ENCODE assay signal across 19 mouse cellular contexts in genomic region chr16:57326996-57327395, GRCm38 (mm10). TPM values are rescaled to one million over a fixed set of nuclear protein-coding genes. Genes with fewer than 3 reads are reported as not detected.
DNase-seq lines count a peak whose midpoint lies in the region; ATAC-seq and TF ChIP-seq lines count a peak whose summit lies in the region.
"Had no signal": no experiment of that assay in that cellular context is flagged by ENCODE, and none has a peak within 500 bp of the region (broad histone marks: within the 10 kb centered on the region; RNA-seq: fewer than 3 reads in every experiment).

No protein-coding gene starts in this region.

- no peak overlapping the region for H3K4me2 ChIP-seq in kidney, embryonic 15.5 days
- H3K4me2 ChIP-seq in kidney, embryonic 16.5 days (replicated peaks; ENCODE audit: low read depth, low read length), result no peak overlapping the region
- H3K4me2 ChIP-seq in forebrain, postnatal 0 days (ENCODE audit: low read depth), result no peak overlapping the region
- H3K4me2 ChIP-seq in forebrain, embryonic 16.5 days (ENCODE audit: low read length), result no peak overlapping the region
- H3K4me2 ChIP-seq: heart, embryonic 13.5 days; lung, embryonic 15.5 days; midbrain, embryonic 11.5 days had no signal

- no peak for TF ChIP-seq CTCF in forebrain, postnatal 0 days (IDR thresholded peaks at IDR 0.05; ENCODE audit: low read depth)
- TF ChIP-seq CTCF in thymus, adult 2 months (IDR thresholded peaks at IDR 0.05; ENCODE audit: borderline replicate concordance, control insufficient read depth, extremely low read depth, insufficient read depth, low read length, poor library complexity), result no peak

- no peak for ATAC-seq in kidney, embryonic 15.5 days (replicated peaks; ENCODE audit: low FRiP score)
- no peak for ATAC-seq in kidney, embryonic 16.5 days (ENCODE audit: low FRiP score, low TSS enrichment)
- no peak for ATAC-seq in forebrain, postnatal 0 days
- no peak for ATAC-seq in forebrain, embryonic 16.5 days

- no peak for TF ChIP-seq POLR2A in thymus, adult 2 months (IDR thresholded peaks at IDR 0.05; ENCODE audit: control insufficient read depth, extremely low read depth, insufficient read depth, low read length, poor library complexity)

- no peaks in the 10 kb centered on the region for H3K27me3 ChIP-seq in kidney, embryonic 15.5 days
- H3K27me3 ChIP-seq in kidney, embryonic 16.5 days (ENCODE audit: insufficient read depth, low read length), result no peaks in the 10 kb centered on the region
- H3K27me3 ChIP-seq in forebrain, postnatal 0 days (ENCODE audit: insufficient read depth, low read length), result no peaks in the 10 kb centered on the region
- H3K27me3 ChIP-seq in forebrain, embryonic 16.5 days (replicated peaks; ENCODE audit: control insufficient read depth, insufficient read depth, low read length), result no peaks in the 10 kb centered on the region
- no peaks in the 10 kb centered on the region for H3K27me3 ChIP-seq in thymus, adult 2 months (ENCODE audit: control insufficient read depth, insufficient read depth, low read length)
- H3K27me3 ChIP-seq: heart, embryonic 13.5 days; lung, embryonic 15.5 days had no signal

- peak; percentile 32 for DNase-seq in kidney, adult 18-20 months
- DNase-seq in heart, adult 9 months (ENCODE audit: low spot score in 2 of 2), result peak; percentile 77 to 78
- peak; percentile 39 for DNase-seq in mesoderm, embryonic 11.5 days (ENCODE audit: low read depth, low spot score)
- DNase-seq in forebrain, postnatal 0 days, result no peak
- DNase-seq in thymus, adult 2 months, result no peak
- DNase-seq: cerebellum, postnatal 10 days; layer of hippocampus, postnatal 36 days; liver had no signal

- no peak overlapping the region for H3K4me3 ChIP-seq in kidney, embryonic 15.5 days (replicated peaks)
- no peak overlapping the region for H3K4me3 ChIP-seq in kidney, embryonic 16.5 days (ENCODE audit: low read length)
- no peak overlapping the region for H3K4me3 ChIP-seq in forebrain, postnatal 0 days (ENCODE audit: low read depth, low read length)
- no peak overlapping the region for H3K4me3 ChIP-seq in forebrain, embryonic 16.5 days (replicated peaks; ENCODE audit: low read length)
- H3K4me3 ChIP-seq in thymus, adult 2 months (ENCODE audit: control insufficient read depth, insufficient read depth, low read length), result no peak overlapping the region
- H3K4me3 ChIP-seq: embryonic facial prominence, embryonic 10.5 days; heart, embryonic 13.5 days; lung, embryonic 15.5 days had no signal

- H3K9me3 ChIP-seq in kidney, embryonic 15.5 days (replicated peaks), result no peaks in the 10 kb centered on the region
- H3K9me3 ChIP-seq in kidney, embryonic 16.5 days (ENCODE audit: low read length), result no peaks in the 10 kb centered on the region
- H3K9me3 ChIP-seq in forebrain, postnatal 0 days (ENCODE audit: low read length), result no peaks in the 10 kb centered on the region
- H3K9me3 ChIP-seq in forebrain, embryonic 16.5 days (ENCODE audit: control insufficient read depth, low read length), result no peaks in the 10 kb centered on the region
- H3K9me3 ChIP-seq: embryonic facial prominence, embryonic 10.5 days; heart, embryonic 13.5 days; lung, embryonic 15.5 days had no signal

- peaks cover 7% of the 10 kb centered on the region for H3K4me1 ChIP-seq in kidney, embryonic 15.5 days
- peaks cover 13% of the 10 kb centered on the region; the same call in 1 of the 2 replicates for H3K4me1 ChIP-seq in kidney, embryonic 16.5 days (ENCODE audit: insufficient read depth, low read length)
- H3K4me1 ChIP-seq in forebrain, postnatal 0 days (ENCODE audit: insufficient read depth), result no peaks in the 10 kb centered on the region
- no peaks in the 10 kb centered on the region for H3K4me1 ChIP-seq in forebrain, embryonic 16.5 days (replicated peaks; ENCODE audit: control insufficient read depth, insufficient read depth, low read length)
- H3K4me1 ChIP-seq in thymus, adult 2 months (replicated peaks; ENCODE audit: control insufficient read depth, insufficient read depth, low read length), result peaks cover 2% of the 10 kb centered on the region; the same call in 1 of the 2 replicates
- H3K4me1 ChIP-seq: lung, embryonic 15.5 days had no signal

- H3K9ac ChIP-seq in kidney, embryonic 15.5 days, result no peak overlapping the region
- H3K9ac ChIP-seq in kidney, embryonic 16.5 days (replicated peaks; ENCODE audit: low read length), result no peak overlapping the region
- H3K9ac ChIP-seq in forebrain, postnatal 0 days, result no peak overlapping the region
- no peak overlapping the region for H3K9ac ChIP-seq in forebrain, embryonic 16.5 days (replicated peaks; ENCODE audit: low read depth, low read length)
- H3K9ac ChIP-seq: heart, embryonic 13.5 days; lung, embryonic 15.5 days had no signal

- no peaks in the 10 kb centered on the region for H3K36me3 ChIP-seq in kidney, embryonic 15.5 days
- H3K36me3 ChIP-seq in kidney, embryonic 16.5 days (ENCODE audit: insufficient read depth, low read length), result no peaks in the 10 kb centered on the region
- no peaks in the 10 kb centered on the region for H3K36me3 ChIP-seq in forebrain, postnatal 0 days (ENCODE audit: insufficient read depth)
- no peaks in the 10 kb centered on the region for H3K36me3 ChIP-seq in forebrain, embryonic 16.5 days (ENCODE audit: control insufficient read depth, insufficient read depth)
- no peaks in the 10 kb centered on the region for H3K36me3 ChIP-seq in thymus, adult 2 months (ENCODE audit: control insufficient read depth, insufficient read depth, low read length)
- H3K36me3 ChIP-seq: embryonic facial prominence, embryonic 10.5 days; heart, embryonic 13.5 days; lung, embryonic 15.5 days had no signal

- no peak overlapping the region for H3K27ac ChIP-seq in kidney, embryonic 15.5 days
- H3K27ac ChIP-seq in kidney, embryonic 16.5 days (ENCODE audit: low read length), result 0 out of 2 replicates have a peak overlapping the region, but pooled peaks have one; percentile 6
- H3K27ac ChIP-seq in forebrain, postnatal 0 days (ENCODE audit: low read depth, low read length), result no peak overlapping the region
- no peak overlapping the region for H3K27ac ChIP-seq in forebrain, embryonic 16.5 days (ENCODE audit: low read length)
- H3K27ac ChIP-seq in thymus, adult 2 months (ENCODE audit: control insufficient read depth, insufficient read depth, low read length), result no peak overlapping the region
- H3K27ac ChIP-seq: embryonic facial prominence, embryonic 10.5 days; heart, embryonic 13.5 days; lung, embryonic 15.5 days; stomach, postnatal 0 days had no signal

- WGBS in kidney, embryonic 15.5 days, result 59% methylated on average over 7 of the region's 7 CpGs
- WGBS in kidney, embryonic 16.5 days, result 55% methylated on average over 7 of the region's 7 CpGs
- 84% methylated on average over 7 of the region's 7 CpGs for WGBS in forebrain, postnatal 0 days
- WGBS in forebrain, embryonic 16.5 days, result 87% methylated on average over 7 of the region's 7 CpGs
- 89% methylated on average over 7 of the region's 7 CpGs for whole genome bisulfite sequencing in thymus, adult 2 months

RNA-seq across cellular contexts. Expression of gene Filip1l, which starts 25.9 kb away (rescaled TPM):
- 24.2 and 24.8 TPM in 2 replicates for polyA plus RNA-seq in kidney, embryonic 15.5 days (2015; fragmentation: Nextera tagmentation; extraction: Ambion mirVana)
- polyA plus RNA-seq in kidney, embryonic 16.5 days (2015; fragmentation: Nextera tagmentation; extraction: Ambion mirVana), result 27.7 and 28.1 TPM in 2 replicates
- total RNA-seq in forebrain, postnatal 0 days (2014; rRNA removed), result 1.3 and 1.8 TPM in 2 replicates
- polyA plus RNA-seq in forebrain, postnatal 0 days (2015; fragmentation: Nextera tagmentation; extraction: Ambion mirVana), result 1.7 and 1.8 TPM in 2 replicates
- 2.2 and 2.8 TPM in 2 replicates for polyA plus RNA-seq in forebrain, embryonic 16.5 days (2015; fragmentation: Nextera tagmentation; extraction: Ambion mirVana)
- 4.3 and 4.5 TPM in 2 replicates for polyA plus RNA-seq in thymus, adult 2 months (2012; rRNA removed)

RNA-seq across cellular contexts. Expression of gene Tmem30c, which starts 34.3 kb away (rescaled TPM):
- 0.06 and 0.10 TPM in 2 replicates for polyA plus RNA-seq in kidney, embryonic 15.5 days (2015; fragmentation: Nextera tagmentation; extraction: Ambion mirVana)
- polyA plus RNA-seq in kidney, embryonic 16.5 days (2015; fragmentation: Nextera tagmentation; extraction: Ambion mirVana), result 0.13 TPM in 1 of 2 replicates, not detected in the other
- total RNA-seq in forebrain, postnatal 0 days (2014; rRNA removed), result 0.23 and 0.24 TPM in 2 replicates
- 0.27 TPM in 1 of 2 replicates, not detected in the other for polyA plus RNA-seq in forebrain, postnatal 0 days (2015; fragmentation: Nextera tagmentation; extraction: Ambion mirVana)
- 0.09 and 0.52 TPM in 2 replicates for polyA plus RNA-seq in forebrain, embryonic 16.5 days (2015; fragmentation: Nextera tagmentation; extraction: Ambion mirVana)
- polyA plus RNA-seq in thymus, adult 2 months (2012; rRNA removed), result not detected in 2 replicates
- polyA plus RNA-seq: heart, embryonic 13.5 days; intestine, embryonic 14.5 days; lung, embryonic 15.5 days; neural tube, embryonic 11.5 days; small intestine, adult 2 months; stomach, postnatal 0 days had no signal

Comparison
In these comparisons a context has a peak if more than half of its experiments do, and no peak if none do; other contexts are left out.
1. DNase-seq: peak in kidney, adult 18-20 months (single experiment), heart, adult 9 months (2 of 2) and mesoderm, embryonic 11.5 days (single experiment); none in forebrain, postnatal 0 days (single experiment) and thymus, adult 2 months (single experiment).